Mouse (Mus musculus) B cell, adult 2 months (primary cell): ENCODE measurements around the gene A730049H05Rik.

ENCODE experiments used
- DNase-seq, 2 experiments: peaks; one replicate each; pipeline ENCODE4 v3.0.0; 2022

A730049H05Rik gene

GRCm38 (mm10) chr6:92816311-92816751 lies at the start of gene A730049H05Rik:
Gene A730049H05Rik (plus strand): TSS chr6:92816478.
- DNase-seq, result no peak

- no peak for DNase-seq
These were observed 39.9 kb upstream of the A730049H05Rik start for GRCm38 (mm10) chr6:92776356-92776755.

- DNase-seq, result no peak
These were observed 36.9 kb upstream of the A730049H05Rik start for GRCm38 (mm10) chr6:92779140-92779934.

GRCm38 (mm10) chr6:92779935-92780205 lies 36.4 kb upstream of the A730049H05Rik start:
- no peak for DNase-seq

- DNase-seq, result no peak
These were observed 34.8 kb upstream of the A730049H05Rik start for GRCm38 (mm10) chr6:92781446-92781845.

GRCm38 (mm10) chr6:92784782-92785181 lies 31.5 kb upstream of the A730049H05Rik start:
- no peak for DNase-seq

GRCm38 (mm10) chr6:92786701-92787375 lies 29.4 kb upstream of the A730049H05Rik start:
- no peak for DNase-seq

- peak in 1 of 2 experiments; percentile 1 for DNase-seq
These were observed 28.9 kb upstream of the A730049H05Rik start for GRCm38 (mm10) chr6:92787376-92787712.

GRCm38 (mm10) chr6:92793804-92794203 lies 22.5 kb upstream of the A730049H05Rik start:
- DNase-seq, result no peak

GRCm38 (mm10) chr6:92801462-92801861 lies 14.8 kb upstream of the A730049H05Rik start:
- DNase-seq, result no peak

- no peak for DNase-seq
These were observed 13.9 kb upstream of the A730049H05Rik start for GRCm38 (mm10) chr6:92802421-92802820.

GRCm38 (mm10) chr6:92803213-92803612 lies 13.1 kb upstream of the A730049H05Rik start:
- no peak for DNase-seq

GRCm38 (mm10) chr6:92804254-92804971 lies 11.9 kb upstream of the A730049H05Rik start:
- no peak for DNase-seq

- no peak for DNase-seq
These were observed 6.5 kb upstream of the A730049H05Rik start for GRCm38 (mm10) chr6:92809818-92810217.

- no peak for DNase-seq
These were observed 5.7 kb upstream of the A730049H05Rik start for GRCm38 (mm10) chr6:92810628-92811027.

GRCm38 (mm10) chr6:92811566-92811965 lies 4.7 kb upstream of the A730049H05Rik start:
- no peak for DNase-seq

GRCm38 (mm10) chr6:92812702-92813370 lies 3.4 kb upstream of the A730049H05Rik start:
- no peak for DNase-seq

- DNase-seq, result no peak
These were observed 1.4 kb downstream of the A730049H05Rik start for GRCm38 (mm10) chr6:92817661-92818060.

GRCm38 (mm10) chr6:92821606-92822005 lies 5.3 kb downstream of the A730049H05Rik start:
- DNase-seq, result no peak

GRCm38 (mm10) chr6:92822006-92822405 lies 5.7 kb downstream of the A730049H05Rik start:
- no peak for DNase-seq

GRCm38 (mm10) chr6:92823991-92824390 lies 7.7 kb downstream of the A730049H05Rik start:
- no peak for DNase-seq

- no peak for DNase-seq
These were observed 10.3 kb downstream of the A730049H05Rik start for GRCm38 (mm10) chr6:92826561-92826960.

GRCm38 (mm10) chr6:92827360-92827759 lies 11.1 kb downstream of the A730049H05Rik start:
- DNase-seq, result no peak
